Mouse (Mus musculus): ENCODE measurements around the gene Dcaf8. TPM values are rescaled to one million over a fixed set of nuclear protein-coding genes. Genes with fewer than 3 reads are reported as not detected.

Gene Dcaf8
- polyA plus RNA-seq, 1 experiment from 2014 or later: 124 TPM

- H3K36me3 ChIP-seq: peaks cover 46% of the 10 kb centered on the region
- DNase-seq (ENCODE audit: low spot score): peak; percentile 81
- 7% methylated on average over 14 of the region's 14 CpGs for WGBS
- H3K9me3 ChIP-seq (replicated peaks): no peaks in the 10 kb centered on the region
- H3K27ac ChIP-seq (replicated peaks): peak overlapping the region; percentile 96
- H3K4me3 ChIP-seq: peak overlapping the region; percentile 85
- H3K27me3 ChIP-seq (ENCODE audit: low read depth, poor library complexity, severe bottlenecking): no peaks in the 10 kb centered on the region
- peaks cover 75% of the 10 kb centered on the region for H3K4me1 ChIP-seq
These were observed 54.3 kb downstream of the Dcaf8 start for GRCm38 (mm10) chr1:172201967-172202880.

GRCm38 (mm10) chr1:172202894-172203522 lies 55.1 kb downstream of the Dcaf8 start:
- no peaks in the 10 kb centered on the region for H3K9me3 ChIP-seq (replicated peaks)
- WGBS: 22% methylated on average over 2 of the region's 2 CpGs
- peaks cover 38% of the 10 kb centered on the region for H3K36me3 ChIP-seq
- H3K4me3 ChIP-seq: peak overlapping the region; percentile 85
- peak; percentile 94 for DNase-seq (ENCODE audit: low spot score)
- peaks cover 81% of the 10 kb centered on the region for H3K4me1 ChIP-seq
- no peaks in the 10 kb centered on the region for H3K27me3 ChIP-seq (ENCODE audit: low read depth, poor library complexity, severe bottlenecking)
- H3K27ac ChIP-seq (replicated peaks): peak overlapping the region; percentile 96

DNA sequence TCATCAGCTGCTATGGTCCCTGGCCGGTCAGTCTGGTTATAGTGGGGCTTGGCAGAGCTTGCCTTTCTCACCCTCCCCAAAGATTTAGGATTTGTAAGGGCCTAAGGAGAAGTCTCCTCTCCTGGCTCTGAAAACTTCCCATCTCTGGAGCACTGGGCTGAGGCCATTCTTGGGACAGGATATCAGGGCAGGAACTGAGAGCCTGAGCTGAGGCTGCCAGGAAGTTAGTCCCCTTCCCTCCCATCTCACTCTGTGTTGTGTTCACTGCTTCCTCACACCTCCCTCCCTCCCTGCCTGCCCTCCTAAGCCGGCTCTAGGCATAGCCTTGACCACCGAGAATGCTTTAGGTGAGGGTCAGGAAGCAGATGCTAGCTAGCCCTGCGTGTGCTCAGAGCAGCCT lies 55.7 kb downstream of the Dcaf8 start:
- peak; percentile 51 for DNase-seq (ENCODE audit: low spot score)
- Histone ChIP-seq H3K27ac (replicated peaks) (peak overlapping the region; percentile 96), H3K4me3 (peak overlapping the region; percentile 85), H3K27me3 (ENCODE audit: low read depth, poor library complexity, severe bottlenecking) (no peaks in the 10 kb centered on the region), H3K36me3 (peaks cover 32% of the 10 kb centered on the region), H3K9me3 (replicated peaks) (no peaks in the 10 kb centered on the region), H3K4me1 (peaks cover 81% of the 10 kb centered on the region)
- 1% methylated on average over 4 of the region's 4 CpGs for WGBS

GRCm38 (mm10) chr1:172204033-172204813 lies 56.3 kb downstream of the Dcaf8 start:
- Histone ChIP-seq H3K4me3 (peak overlapping the region; percentile 85), H3K9me3 (replicated peaks) (no peaks in the 10 kb centered on the region), H3K36me3 (peaks cover 27% of the 10 kb centered on the region), H3K27ac (replicated peaks) (peak overlapping the region; percentile 96), H3K27me3 (ENCODE audit: low read depth, poor library complexity, severe bottlenecking) (no peaks in the 10 kb centered on the region), H3K4me1 (peaks cover 81% of the 10 kb centered on the region)
- DNase-seq (ENCODE audit: low spot score): peak; percentile 42
- WGBS: 9% methylated on average over 9 of the region's 9 CpGs

GRCm38 (mm10) chr1:172204814-172205740 lies 57.2 kb downstream of the Dcaf8 start:
- Histone ChIP-seq H3K36me3 (peaks cover 18% of the 10 kb centered on the region), H3K27ac (replicated peaks) (peak overlapping the region; percentile 96), H3K9me3 (replicated peaks) (no peaks in the 10 kb centered on the region), H3K4me3 (peak overlapping the region; percentile 85), H3K4me1 (peaks cover 76% of the 10 kb centered on the region), H3K27me3 (ENCODE audit: low read depth, poor library complexity, severe bottlenecking) (no peaks in the 10 kb centered on the region)
- peak; percentile 48 for DNase-seq (ENCODE audit: low spot score)
- 43% methylated on average over 15 of the region's 15 CpGs for WGBS

GRCm38 (mm10) chr1:172205741-172206087 lies 57.8 kb downstream of the Dcaf8 start:
- peaks cover 70% of the 10 kb centered on the region for H3K4me1 ChIP-seq

GRCm38 (mm10) chr1:172206141-172206917 lies 58.4 kb downstream of the Dcaf8 start, which contains the start of gene Pea15a:
Pea15a (minus strand) TSS chr1:172206804.
- Histone ChIP-seq H3K4me1 (peaks cover 64% of the 10 kb centered on the region), H3K36me3 (peaks cover 6% of the 10 kb centered on the region; the same call in 1 of the 2 replicates), H3K4me3 (peak within 1 kb of the TSS; percentile 85), H3K27ac (replicated peaks) (peak within 1 kb of the TSS; percentile 96), H3K27me3 (ENCODE audit: low read depth, poor library complexity, severe bottlenecking) (no peaks in the 10 kb centered on the region), H3K9me3 (replicated peaks) (no peaks in the 10 kb centered on the region)
- DNase-seq (ENCODE audit: low spot score): peak; percentile 91
- WGBS: under 1% methylated on average over 40 of the region's 40 CpGs

More at GRCm38 (mm10) chr1:172205741-172206087, 57.8 kb downstream of the Dcaf8 start:
- Histone ChIP-seq H3K36me3 (peaks cover 12% of the 10 kb centered on the region), H3K4me3 (peak overlapping the region; percentile 85), H3K27ac (replicated peaks) (peak overlapping the region; percentile 96), H3K9me3 (replicated peaks) (no peaks in the 10 kb centered on the region), H3K27me3 (ENCODE audit: low read depth, poor library complexity, severe bottlenecking) (no peaks in the 10 kb centered on the region)
- DNase-seq (ENCODE audit: low spot score): no peak
- WGBS: 11% methylated on average over 3 of the region's 3 CpGs

- 18% methylated on average over 7 of the region's 7 CpGs for WGBS
- Histone ChIP-seq H3K27ac (replicated peaks) (peak overlapping the region; percentile 96), H3K4me1 (peaks cover 62% of the 10 kb centered on the region), H3K9me3 (replicated peaks) (no peaks in the 10 kb centered on the region), H3K4me3 (peak overlapping the region; percentile 85), H3K27me3 (ENCODE audit: low read depth, poor library complexity, severe bottlenecking) (no peaks in the 10 kb centered on the region), H3K36me3 (peaks cover under 1% of the 10 kb centered on the region; the same call in 1 of the 2 replicates)
- DNase-seq (ENCODE audit: low spot score): no peak
These were observed 59.3 kb downstream of the Dcaf8 start for GRCm38 (mm10) chr1:172207111-172207584.

DNA sequence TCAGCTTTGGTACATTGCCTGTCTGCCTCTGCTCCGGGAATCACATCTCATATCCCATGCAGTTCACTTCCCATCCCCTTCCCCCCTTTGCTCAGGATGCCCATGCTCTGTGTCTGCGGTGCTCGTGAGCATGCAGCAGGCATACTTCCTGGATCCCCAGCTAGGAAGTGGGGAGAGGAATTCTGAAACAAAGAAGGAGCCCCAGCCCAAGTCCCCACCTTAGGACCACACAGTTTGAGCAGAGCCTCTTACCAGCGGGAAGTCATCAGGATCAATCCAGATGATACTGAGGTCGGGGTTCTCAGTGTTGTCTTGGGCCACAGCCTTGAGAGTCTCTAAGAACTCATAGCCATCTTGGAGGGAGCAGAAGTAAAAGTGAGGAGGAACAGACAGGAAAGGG lies 64.9 kb downstream of the Dcaf8 start:
- Histone ChIP-seq H3K36me3 (no peaks in the 10 kb centered on the region), H3K4me1 (peaks cover 46% of the 10 kb centered on the region), H3K27ac (replicated peaks) (peak overlapping the region; percentile 79), H3K27me3 (ENCODE audit: low read depth, poor library complexity, severe bottlenecking) (no peaks in the 10 kb centered on the region; the same call in 1 of the 2 replicates), H3K9me3 (replicated peaks) (no peaks in the 10 kb centered on the region), H3K4me3 (no peak overlapping the region; the same call in 1 of the 2 replicates)
- no peak for DNase-seq (ENCODE audit: low spot score)
- 61% methylated on average over 5 of the region's 5 CpGs for WGBS

DNA sequence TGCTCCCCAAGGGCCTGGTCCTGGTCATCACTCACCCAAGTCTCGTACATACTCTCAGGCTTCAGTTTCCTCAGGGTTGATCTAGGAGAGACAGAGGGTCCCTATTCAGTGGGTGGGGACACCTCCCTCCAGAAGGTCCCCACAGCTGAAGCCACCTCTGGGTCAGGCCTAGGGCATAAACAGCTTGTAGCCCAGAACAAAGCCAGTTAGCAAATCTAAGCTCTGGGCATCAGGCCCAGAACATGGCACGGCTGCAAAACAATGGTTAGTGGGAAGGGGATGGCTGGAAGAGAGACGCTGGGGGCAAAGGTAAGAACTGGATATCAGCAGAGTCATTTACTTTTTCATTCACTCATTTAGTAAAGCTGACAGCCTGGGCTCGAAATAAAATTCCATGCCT lies 65.9 kb downstream of the Dcaf8 start:
- DNase-seq (ENCODE audit: low spot score): no peak
- H3K27me3 ChIP-seq (ENCODE audit: low read depth, poor library complexity, severe bottlenecking): no peaks in the 10 kb centered on the region; the same call in none of the 2 replicates
- WGBS: 72% methylated on average over 4 of the region's 4 CpGs
- H3K4me1 ChIP-seq: peaks cover 55% of the 10 kb centered on the region
- no peaks in the 10 kb centered on the region for H3K36me3 ChIP-seq
- H3K9me3 ChIP-seq (replicated peaks): no peaks in the 10 kb centered on the region
- H3K4me3 ChIP-seq: no peak overlapping the region
- H3K27ac ChIP-seq (replicated peaks): peak overlapping the region; percentile 79

- 74% methylated on average over 3 of the region's 3 CpGs for WGBS
- peak overlapping the region; percentile 46; the same call in 1 of the 2 replicates for H3K27ac ChIP-seq (replicated peaks)
These were observed 66.9 kb downstream of the Dcaf8 start for GRCm38 (mm10) chr1:172214748-172215147.

More at GRCm38 (mm10) chr1:172214748-172215147, 66.9 kb downstream of the Dcaf8 start:
- Histone ChIP-seq H3K4me1 (peaks cover 65% of the 10 kb centered on the region), H3K4me3 (no peak overlapping the region), H3K9me3 (replicated peaks) (no peaks in the 10 kb centered on the region), H3K36me3 (no peaks in the 10 kb centered on the region), H3K27me3 (ENCODE audit: low read depth, poor library complexity, severe bottlenecking) (no peaks in the 10 kb centered on the region; the same call in none of the 2 replicates)
- no peak for DNase-seq (ENCODE audit: low spot score)
